31 mouse cellular contexts compared by ENCODE assay signal in the genomic region with DNA sequence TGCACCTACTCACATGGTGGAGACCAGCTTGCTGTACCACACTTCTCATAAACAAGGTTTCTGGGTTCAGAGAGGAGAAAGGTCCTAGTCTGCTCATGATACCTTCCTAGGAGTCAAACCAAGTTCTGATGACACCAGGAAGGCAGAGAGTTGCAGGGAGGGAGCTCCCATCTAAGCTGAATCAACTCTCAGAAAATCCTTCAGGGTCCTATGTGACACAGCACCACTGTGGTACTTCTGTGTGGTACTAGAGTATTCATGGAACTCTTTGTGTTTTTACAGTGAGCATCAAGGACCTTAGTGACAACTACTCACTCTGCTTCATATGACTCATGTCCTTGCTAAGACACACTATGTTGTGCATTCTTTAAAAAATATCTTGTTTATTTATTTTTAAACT.
"Had no signal": no experiment of that assay in that cellular context is flagged by ENCODE, and none has a peak within 500 bp of the region (broad histone marks: within the 10 kb centered on the region; RNA-seq: fewer than 3 reads in every experiment).

No protein-coding gene starts in this region.

- H3K4me1 ChIP-seq: limb, embryonic 10.5 days; limb, embryonic 12.5 days; limb, embryonic 13.5 days; limb, embryonic 15.5 days; liver, embryonic 12.5 days; midbrain, embryonic 12.5 days; midbrain, embryonic 15.5 days; neural tube, embryonic 12.5 days had no signal

- H3K9me3 ChIP-seq: limb, embryonic 10.5 days; limb, embryonic 12.5 days; limb, embryonic 13.5 days; limb, embryonic 15.5 days; liver, embryonic 12.5 days; liver, embryonic 13.5 days; liver, embryonic 15.5 days; lung, embryonic 15.5 days; megakaryocyte, embryonic 14.5 days; midbrain, embryonic 10.5 days; midbrain, embryonic 12.5 days; midbrain, embryonic 13.5 days; midbrain, embryonic 15.5 days; neural tube, embryonic 12.5 days had no signal

- H3K27ac ChIP-seq: limb, embryonic 10.5 days; limb, embryonic 12.5 days; limb, embryonic 13.5 days; limb, embryonic 15.5 days; liver, embryonic 12.5 days; liver, embryonic 13.5 days; liver, embryonic 14.5 days; liver, embryonic 15.5 days; lung, embryonic 15.5 days; macrophage; midbrain, embryonic 10.5 days; midbrain, embryonic 12.5 days; midbrain, embryonic 13.5 days; midbrain, embryonic 15.5 days; neural tube, embryonic 12.5 days had no signal

- DNase-seq: left cerebral cortex, postnatal 4 days; liver; liver, embryonic 13.5 days; liver, postnatal 0 days; lung, adult 18-20 months; lung, adult 2 months; lung, embryonic 14.5 days; lung, postnatal 10 days; lung, postnatal 14 days; lung, postnatal 36 days; lung, postnatal 4 days; midbrain, embryonic 14.5 days had no signal

- H3K9ac ChIP-seq: limb, embryonic 12.5 days; limb, embryonic 13.5 days; limb, embryonic 15.5 days; liver, embryonic 12.5 days; liver, embryonic 13.5 days; liver, embryonic 14.5 days; liver, embryonic 15.5 days; liver, postnatal 0 days; lung, embryonic 14.5 days; lung, embryonic 15.5 days; midbrain, embryonic 12.5 days; midbrain, embryonic 13.5 days; midbrain, embryonic 15.5 days; neural tube, embryonic 12.5 days had no signal

- ATAC-seq: liver, embryonic 12.5 days; liver, postnatal 0 days; midbrain, embryonic 13.5 days; midbrain, embryonic 15.5 days; midbrain, embryonic 16.5 days had no signal

- H3K27me3 ChIP-seq: limb, embryonic 12.5 days; limb, embryonic 13.5 days; limb, embryonic 15.5 days; liver, embryonic 13.5 days; lung, embryonic 15.5 days; megakaryocyte, embryonic 14.5 days; midbrain, embryonic 12.5 days; midbrain, embryonic 13.5 days; midbrain, embryonic 15.5 days; neural tube, embryonic 12.5 days had no signal

- H3K4me2 ChIP-seq: limb, embryonic 12.5 days; limb, embryonic 13.5 days; limb, embryonic 15.5 days; liver, embryonic 11.5 days; liver, embryonic 12.5 days; liver, embryonic 13.5 days; liver, embryonic 15.5 days; lung, embryonic 14.5 days; lung, embryonic 15.5 days; midbrain, embryonic 11.5 days; midbrain, embryonic 12.5 days; midbrain, embryonic 13.5 days; midbrain, embryonic 15.5 days; neural tube, embryonic 12.5 days had no signal

- H3K4me3 ChIP-seq: limb, embryonic 10.5 days; limb, embryonic 12.5 days; limb, embryonic 13.5 days; limb, embryonic 15.5 days; liver, embryonic 12.5 days; liver, embryonic 13.5 days; liver, embryonic 15.5 days; lung, embryonic 15.5 days; megakaryocyte, embryonic 14.5 days; midbrain, embryonic 10.5 days; midbrain, embryonic 12.5 days; midbrain, embryonic 13.5 days; midbrain, embryonic 15.5 days; myocyte; neural tube, embryonic 12.5 days had no signal
